Mouse (Mus musculus): ENCODE measurements at regions not wholly inside any gene's neighbourhood (a gene's known extent, or its start where the extent isn't known, plus 50 kb on each side); places are given as distances from the start of the nearest gene placed in this dataset.

GRCm38 (mm10) chr13:37468304-37469178 lies 123.5 kb downstream of the Ly86 start:
- ATAC-seq = no peak

GRCm38 (mm10) chr13:37470230-37470907 lies 125.4 kb downstream of the Ly86 start:
- no peak for ATAC-seq

GRCm38 (mm10) chr13:37473359-37473758 lies 128.4 kb downstream of the Ly86 start:
- ATAC-seq = no peak

- no peak for ATAC-seq
Measured at GRCm38 (mm10) chr13:37475804-37476203, 130.8 kb downstream of the Ly86 start.

GRCm38 (mm10) chr13:37476256-37477053 lies 131.4 kb downstream of the Ly86 start:
- ATAC-seq = no peak

- ATAC-seq = no peak
Measured at GRCm38 (mm10) chr13:37477342-37477741, 132.3 kb downstream of the Ly86 start.

- ATAC-seq = no peak
Measured at GRCm38 (mm10) chr13:37477749-37478548, 132.9 kb downstream of the Ly86 start.

GRCm38 (mm10) chr13:37479182-37479691 lies 134.2 kb downstream of the Ly86 start:
- ATAC-seq = no peak

GRCm38 (mm10) chr13:37481514-37481913 lies 136.5 kb downstream of the Ly86 start:
- ATAC-seq = no peak

- no peak for ATAC-seq
Measured at GRCm38 (mm10) chr13:37482038-37482437, 137.0 kb downstream of the Ly86 start.

- no peak for ATAC-seq
Measured at GRCm38 (mm10) chr13:37482589-37482988, 137.6 kb downstream of the Ly86 start.

GRCm38 (mm10) chr13:37483010-37483855 lies 138.2 kb downstream of the Ly86 start:
- ATAC-seq = no peak

- no peak for ATAC-seq
Measured at GRCm38 (mm10) chr13:37484631-37485030, 139.6 kb downstream of the Ly86 start.

GRCm38 (mm10) chr13:37492115-37493001 lies 147.3 kb downstream of the Ly86 start:
- no peak for ATAC-seq

- ATAC-seq = no peak
Measured at GRCm38 (mm10) chr13:37493331-37493730, 148.3 kb downstream of the Ly86 start.

- no peak for ATAC-seq
Measured at GRCm38 (mm10) chr13:37495272-37495932, 150.4 kb downstream of the Ly86 start.

GRCm38 (mm10) chr13:37497986-37498385 lies 153.0 kb downstream of the Ly86 start:
- ATAC-seq = no peak

- no peak for ATAC-seq
Measured at GRCm38 (mm10) chr13:37500668-37501286, 155.8 kb downstream of the Ly86 start.

GRCm38 (mm10) chr13:37503449-37503848 lies 158.4 kb downstream of the Ly86 start:
- no peak for ATAC-seq
